Mouse (Mus musculus) right cerebral cortex, postnatal 10 days (tissue): ENCODE results near the gene Cwc27.
A peak's percentile ranks its signal among the peaks of the same experiment; 100 is the strongest.

Source experiments
- DNase-seq, 2 experiments: peaks; one replicate each; pipeline ENCODE4 v3.0.0; 2021; ENCODE audit warnings: low spot score in 2 of 2

Cwc27 gene

DNA sequence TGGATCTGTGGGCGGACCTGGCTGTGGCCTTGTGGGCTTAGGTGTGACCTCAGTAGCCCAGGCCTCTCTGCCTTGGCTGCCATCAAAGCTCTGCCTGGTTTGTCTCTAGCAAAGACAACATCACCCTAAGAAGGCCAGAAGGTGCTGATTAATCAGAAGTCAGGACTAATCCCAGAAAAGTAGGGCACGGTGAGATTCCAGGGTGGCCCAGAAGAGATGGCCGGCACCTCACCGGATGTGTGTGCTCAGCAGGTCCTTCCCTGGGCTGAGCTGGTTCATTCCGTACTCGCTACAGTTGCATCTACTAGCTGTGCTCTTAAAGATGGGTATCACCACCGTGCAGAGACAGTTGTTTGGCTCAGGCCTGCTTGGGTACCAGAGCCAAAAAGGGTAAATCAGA is 201.8 kb downstream of the Cwc27 start:
- peak in 1 of 2 experiments; percentile 15 for DNase-seq

DNA sequence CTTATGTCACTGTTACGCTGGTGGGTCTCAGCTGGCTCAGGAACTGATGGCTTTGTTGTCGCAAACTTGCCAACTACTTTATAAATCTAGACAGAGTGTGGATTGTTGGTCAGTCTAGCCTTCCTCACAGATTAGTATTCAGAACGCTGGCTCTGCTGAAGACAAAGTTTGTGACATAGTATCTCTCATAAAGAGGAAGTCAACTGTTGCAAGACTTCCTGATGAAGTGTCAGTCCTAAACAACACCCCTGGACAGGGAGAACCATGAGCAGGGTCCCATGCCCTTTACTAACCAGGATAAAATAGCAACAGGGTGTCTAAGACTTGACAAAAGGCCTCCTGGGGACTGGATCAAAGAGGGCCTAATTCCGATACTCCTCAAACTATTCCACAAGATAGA is 205.6 kb downstream of the Cwc27 start:
- DNase-seq: no peak

DNA sequence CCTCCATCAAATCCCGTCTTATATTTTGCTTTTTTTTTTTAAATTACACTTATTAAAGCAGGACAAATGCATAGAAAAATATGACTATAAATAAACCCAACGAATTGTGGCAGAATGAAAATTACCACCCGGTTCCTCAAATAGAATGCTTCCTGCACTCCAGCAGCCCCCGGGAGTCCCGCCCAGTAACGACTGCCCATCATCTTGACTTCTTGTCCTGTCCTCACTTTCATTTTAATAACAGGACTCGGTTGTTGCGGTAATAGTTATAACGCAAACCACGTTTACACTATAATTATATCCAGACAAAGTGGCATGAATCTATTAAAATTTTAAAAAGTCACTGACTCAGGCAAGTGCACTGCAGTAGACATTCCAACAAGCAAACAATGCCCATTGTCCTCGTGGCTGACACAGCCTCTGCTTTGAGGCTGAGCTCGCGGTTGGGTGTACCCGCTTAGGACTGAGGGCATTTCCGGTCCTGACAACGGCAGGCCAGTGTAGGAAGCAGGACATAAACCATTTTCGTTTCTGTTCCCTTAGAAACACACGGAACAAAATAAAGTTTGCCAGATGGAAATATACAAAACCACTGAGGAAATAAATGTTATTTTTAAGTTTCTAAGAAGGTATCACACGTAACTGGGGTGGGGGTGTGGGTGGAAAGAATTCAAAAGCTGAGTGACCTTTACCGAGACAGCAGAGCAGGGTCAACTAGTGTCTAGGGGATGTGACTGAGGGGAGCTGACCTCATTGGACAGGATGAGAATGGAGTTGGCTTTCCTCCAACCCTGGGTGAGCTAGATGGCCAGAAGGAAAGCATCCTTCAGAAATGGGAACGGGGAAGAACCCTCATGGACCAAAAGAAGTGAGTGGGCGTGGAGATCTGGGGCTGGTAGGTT is 206.5 kb downstream of the Cwc27 start:
- no peak for DNase-seq

DNA sequence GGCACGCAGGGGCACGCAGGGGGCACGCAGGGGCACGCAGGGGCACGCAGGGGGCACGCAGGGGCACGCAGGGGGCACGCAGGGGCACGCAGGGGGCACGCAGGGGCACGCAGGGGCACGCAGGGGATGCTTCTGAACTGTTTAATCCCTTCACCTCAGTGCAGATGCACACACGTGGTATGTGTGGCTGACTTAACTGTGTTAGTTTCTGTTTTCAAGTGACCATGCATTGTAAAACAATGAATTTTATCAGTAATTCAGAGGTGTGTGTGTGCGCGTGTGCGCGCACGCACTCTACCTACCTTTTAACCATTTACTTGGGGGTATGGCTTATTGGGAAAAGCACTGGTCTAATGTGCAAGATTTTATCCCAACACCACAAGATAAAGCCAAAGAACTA is 208.4 kb downstream of the Cwc27 start:
- no peak for DNase-seq

DNA sequence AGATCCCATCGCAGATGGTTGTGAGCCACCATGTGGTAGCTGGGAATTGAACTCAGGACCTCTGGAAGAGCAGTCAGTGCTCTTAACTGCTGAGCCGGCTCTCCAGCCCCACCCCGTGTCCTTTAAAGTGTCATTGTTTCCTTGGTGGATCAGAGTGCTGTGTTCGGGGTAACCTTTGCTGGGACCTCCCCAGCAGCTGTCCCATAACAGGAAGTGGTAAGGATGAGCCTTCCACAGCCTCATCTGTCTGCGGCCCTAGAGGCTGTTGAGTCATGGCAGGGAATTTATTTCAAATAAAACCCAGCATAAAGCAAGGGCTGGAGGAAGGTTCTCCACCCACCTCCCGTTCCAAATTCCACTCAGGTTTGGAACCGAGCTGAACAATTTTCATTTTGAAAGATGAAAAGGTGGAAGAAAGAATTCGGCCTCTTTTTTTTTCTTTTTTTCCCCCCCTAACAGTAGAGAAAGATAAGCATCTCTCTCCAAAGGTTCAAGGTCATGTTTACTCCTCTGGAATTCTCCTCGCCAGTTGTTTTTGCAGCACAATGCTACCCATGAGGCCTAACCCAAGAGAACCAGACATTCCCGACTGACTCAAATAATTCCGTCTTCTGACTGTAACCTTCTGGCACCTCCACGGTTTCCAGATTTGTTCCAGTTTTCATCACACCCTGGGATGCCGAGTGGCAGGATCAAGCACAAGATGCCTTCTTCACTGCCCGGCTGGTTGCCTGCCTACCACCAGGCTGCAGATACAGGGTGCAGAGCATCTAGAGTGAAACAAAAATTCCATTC is 210.0 kb downstream of the Cwc27 start:
- DNase-seq: no peak

DNA sequence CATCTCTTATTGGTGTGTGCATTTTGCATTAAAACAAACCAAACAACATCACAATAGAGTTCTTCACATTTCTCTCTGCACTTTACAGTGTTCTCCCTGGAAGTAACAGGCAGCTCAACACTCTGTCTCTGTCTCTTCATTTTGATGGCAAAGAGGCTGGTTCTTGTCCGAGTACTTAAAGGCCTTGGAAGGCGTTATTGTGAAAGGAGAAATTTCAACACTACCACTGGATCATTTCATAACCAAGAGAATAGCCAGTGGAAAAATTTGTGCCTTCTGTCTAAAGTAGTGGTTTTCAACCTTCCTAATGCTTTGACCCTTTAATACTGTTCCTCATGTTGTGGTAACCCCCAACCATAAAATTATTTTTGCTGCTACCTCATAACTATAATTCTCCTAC is 211.8 kb downstream of the Cwc27 start:
- no peak for DNase-seq

DNA sequence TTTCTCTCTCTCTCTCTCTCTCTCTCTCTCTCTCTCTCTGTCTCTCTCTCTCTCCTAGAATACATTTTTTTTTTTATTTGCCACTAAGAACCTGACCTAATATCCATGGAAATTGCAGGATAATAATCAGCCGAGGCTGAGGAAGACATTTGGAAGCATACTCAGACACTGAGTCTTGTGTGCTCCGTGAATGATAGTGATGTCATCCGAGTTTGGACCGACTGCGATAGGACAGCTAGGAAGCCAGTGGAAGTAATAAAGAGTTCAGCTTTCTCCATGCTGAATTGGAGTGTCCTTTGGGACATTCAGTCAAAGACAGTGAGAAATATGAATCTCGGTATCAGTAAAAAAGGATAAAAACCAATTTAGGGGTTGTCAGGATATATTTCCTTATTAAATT is 214.7 kb downstream of the Cwc27 start:
- DNase-seq: no peak

DNA sequence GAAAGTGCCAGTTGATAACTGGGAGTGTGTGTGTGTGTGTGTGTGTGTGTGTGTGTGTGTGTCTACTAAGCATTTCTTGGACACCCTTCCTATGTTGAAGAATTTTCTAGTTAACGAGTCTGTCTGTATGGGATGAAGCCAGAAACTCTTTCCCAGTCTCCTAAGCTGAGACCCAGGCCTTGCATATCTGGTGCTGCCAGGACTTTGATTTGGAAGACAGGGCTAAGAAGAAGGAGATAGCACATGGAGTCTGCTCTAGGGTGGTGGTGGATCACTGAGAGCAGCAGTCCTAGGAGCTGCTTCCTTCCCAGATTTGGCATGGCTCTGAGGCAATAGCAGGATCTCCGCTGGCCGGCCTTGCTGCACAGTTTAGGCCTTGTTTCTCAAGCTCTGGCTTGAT is 215.2 kb downstream of the Cwc27 start:
- no peak for DNase-seq

DNA sequence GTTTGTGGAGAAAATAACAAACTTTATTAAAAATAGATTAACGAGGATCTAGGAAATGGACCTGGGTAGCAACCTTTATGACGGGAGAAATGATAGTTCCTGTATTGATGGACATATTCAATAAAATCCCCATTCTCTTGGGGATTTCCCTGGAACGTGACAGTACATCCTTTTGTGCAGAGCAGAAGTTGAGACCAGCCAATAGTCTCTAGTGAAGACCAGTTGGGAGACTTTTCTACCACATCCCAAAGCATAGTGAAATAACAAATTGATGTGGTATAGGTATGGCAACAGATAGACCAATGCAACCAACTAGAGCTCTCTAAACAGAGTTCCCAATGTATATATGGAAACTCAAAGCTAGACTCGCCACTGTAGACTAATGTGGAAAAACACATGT is 220.7 kb downstream of the Cwc27 start:
- DNase-seq: no peak

DNA sequence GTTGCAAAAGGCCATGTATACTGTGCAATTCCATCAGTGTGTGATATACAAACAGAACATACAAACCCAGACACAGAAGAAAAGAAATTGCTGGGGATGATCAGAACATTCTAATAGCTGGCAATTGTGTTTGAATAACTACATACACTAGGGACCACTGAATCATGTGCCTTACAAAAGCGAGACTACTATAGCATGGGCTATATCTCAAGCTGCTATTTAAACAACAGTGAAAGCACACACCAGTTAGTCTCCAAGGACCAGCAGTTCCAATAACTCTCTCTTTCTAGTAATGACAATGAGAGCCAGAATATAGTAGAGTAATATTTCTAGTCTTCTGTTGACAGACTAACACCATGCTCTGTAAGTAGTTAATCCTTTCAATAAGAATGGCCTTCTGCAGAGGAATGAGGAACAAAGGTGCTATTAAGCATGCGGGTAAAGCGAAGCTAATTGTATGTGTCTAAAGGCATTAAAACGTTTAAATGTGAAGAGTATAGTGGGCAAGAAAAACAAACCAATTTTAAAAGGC is 222.1 kb downstream of the Cwc27 start:
- no peak for DNase-seq

DNA sequence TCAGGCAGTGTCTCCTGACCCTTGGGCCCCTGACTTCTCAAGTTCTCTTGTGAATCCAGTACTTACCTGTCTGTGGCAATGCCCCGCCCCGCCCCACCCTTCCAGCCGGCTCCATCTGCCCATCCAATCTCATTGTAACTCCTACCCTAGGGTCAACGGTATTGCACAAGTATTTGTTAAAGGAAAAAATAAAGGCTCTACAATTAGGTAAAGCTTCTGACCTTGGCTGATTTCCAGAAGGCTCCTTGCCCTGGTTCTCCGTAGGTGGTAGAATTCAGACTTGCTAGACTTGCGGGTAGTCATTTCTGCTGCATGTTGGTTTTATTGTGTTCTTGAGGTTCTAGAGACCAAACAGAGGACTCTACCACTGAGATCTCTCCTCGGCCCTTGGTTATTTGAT is 226.0 kb downstream of the Cwc27 start:
- no peak for DNase-seq

DNA sequence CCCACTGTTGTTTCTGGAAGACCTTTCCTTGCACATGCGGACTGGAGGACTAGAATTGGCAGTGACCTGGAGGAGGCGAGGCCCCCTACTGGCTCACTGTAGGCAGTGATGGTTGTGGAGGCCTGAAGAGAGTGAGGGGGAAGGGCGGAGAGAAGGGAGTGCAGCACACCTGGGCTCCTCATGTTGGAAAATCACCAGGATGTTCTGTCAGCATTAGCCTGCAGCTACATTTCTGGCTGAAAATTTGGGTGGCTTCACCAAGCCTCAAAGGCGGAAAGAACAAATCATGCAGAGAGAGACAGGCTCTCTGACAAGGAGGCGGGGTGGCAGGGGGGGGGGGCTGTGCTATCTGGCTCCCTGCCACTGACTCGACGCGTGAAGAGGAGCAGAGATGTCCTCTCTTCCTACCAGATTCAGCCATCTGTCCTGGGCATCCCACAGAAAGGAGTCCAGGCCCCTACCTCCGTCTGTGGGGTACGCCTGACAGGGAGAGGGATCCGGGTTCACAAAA is 226.8 kb downstream of the Cwc27 start:
- peak in 1 of 2 experiments; percentile 27 for DNase-seq

DNA sequence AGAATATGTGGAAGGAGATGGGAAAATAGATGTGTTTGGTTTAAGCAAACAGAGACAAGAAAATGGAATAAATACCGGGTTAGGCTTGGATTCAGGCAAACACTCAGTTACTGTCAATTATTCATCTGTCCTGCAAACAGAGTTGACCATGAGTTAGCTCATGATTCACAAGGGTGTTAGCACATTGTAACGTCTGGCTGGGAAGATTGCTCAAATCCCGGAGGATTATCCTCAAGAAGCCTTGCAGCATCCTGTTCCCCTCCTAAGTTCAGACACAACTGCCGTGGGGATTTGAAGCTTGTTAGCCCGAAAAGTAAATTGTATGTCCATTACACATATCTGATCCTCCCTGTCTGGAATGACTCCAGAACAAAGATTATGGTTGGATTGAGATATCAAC is 228.6 kb downstream of the Cwc27 start:
- no peak for DNase-seq
